Mouse (Mus musculus) adrenal gland, postnatal 25 days (tissue): ENCODE measurements around the gene Camta2. TPM values are rescaled to one million over a fixed set of nuclear protein-coding genes. Genes with fewer than 3 reads are reported as not detected.

Experiments used
- microRNA-seq, 2 experiments: library from miRNA; unstranded; fragments of <30 nt; microRNA quantifications; one replicate each; pipeline ENCODE4 v1.2.0; 2021
- total RNA-seq: library from RNA; stranded (reverse); gene quantifications from 2 replicates; pipeline ENCODE4 v1.2.3, GENCODE M21; 2021

The Camta2 gene
- total RNA-seq, 1 experiment from 2014 or later: 51.3 TPM

Small RNAs within 50 kb of the gene (microRNA-seq; reads per million reads assigned to microRNA genes)
- 0.36 to 0.69 reads per million in 2 experiments for gene Mir6925

Other genes starting within 250 kb of the Camta2 start
- gene Med11, start 236.2 kb downstream of the Camta2 start, total RNA-seq: 23.0 and 25.4 TPM in 2 replicates
- gene Zmynd15, start 228.7 kb downstream of the Camta2 start, total RNA-seq: 1.5 and 1.8 TPM in 2 replicates
- 5.5 and 7.1 TPM in 2 replicates for gene Cxcl16, start 228.1 kb downstream of the Camta2 start, total RNA-seq
- gene Tm4sf5, start 182.9 kb downstream of the Camta2 start, total RNA-seq: not detected in 2 replicates
- not detected in 2 replicates for gene Vmo1, start 173.5 kb downstream of the Camta2 start, total RNA-seq
- 1.2 TPM in 1 of 2 replicates, not detected in the other for gene Gltpd2, start 168.9 kb downstream of the Camta2 start, total RNA-seq
- 254 and 270 TPM in 2 replicates for gene Psmb6, start 162.7 kb downstream of the Camta2 start, total RNA-seq
- not detected in 2 replicates for gene Gm40193, start 155.2 kb downstream of the Camta2 start, total RNA-seq
- 8.7 and 14.5 TPM in 2 replicates for gene Pld2, start 148.0 kb downstream of the Camta2 start, total RNA-seq
- 45.7 and 58.9 TPM in 2 replicates for gene Mink1, start 125.2 kb downstream of the Camta2 start, total RNA-seq
- not detected in 2 replicates for gene 4930544D05Rik, start 72.3 kb downstream of the Camta2 start, total RNA-seq
- gene Chrne, start 68.9 kb downstream of the Camta2 start, total RNA-seq: not detected in 2 replicates
- not detected in 2 replicates for gene Gp1ba, start 49.0 kb downstream of the Camta2 start, total RNA-seq
- 92.7 and 106 TPM in 2 replicates for gene Rnf167, start 40.9 kb downstream of the Camta2 start, total RNA-seq
- gene Slc25a11, start 40.6 kb downstream of the Camta2 start, total RNA-seq: 122 and 146 TPM in 2 replicates
- gene Pfn1, start 33.5 kb downstream of the Camta2 start, total RNA-seq: 922 and 959 TPM in 2 replicates
- 17.9 and 28.3 TPM in 2 replicates for gene Eno3, start 30.9 kb downstream of the Camta2 start, total RNA-seq
- gene Spag7, start 18.7 kb downstream of the Camta2 start, total RNA-seq: 88.3 and 97.4 TPM in 2 replicates
- gene Inca1, start 12.1 kb upstream of the Camta2 start, total RNA-seq: 9.1 and 12.2 TPM in 2 replicates
- 173 and 182 TPM in 2 replicates for gene Kif1c, start 12.4 kb upstream of the Camta2 start, total RNA-seq
- gene Zfp3, start 76.1 kb upstream of the Camta2 start, total RNA-seq: 10.8 and 13.4 TPM in 2 replicates
- 0.79 and 0.90 TPM in 2 replicates for gene Scimp, start 124.5 kb upstream of the Camta2 start, total RNA-seq
- gene Rabep1, start 156.7 kb upstream of the Camta2 start, total RNA-seq: 166 and 181 TPM in 2 replicates